Mouse (Mus musculus): Measurements from ENCODE around the gene Zfp277.

Zfp277 gene

GRCm38 (mm10) chr12:40378621-40379537 is 66.8 kb downstream of the Zfp277 start:
- no peak for DNase-seq (ENCODE audit: inconsistent ontology term)

- no peak for DNase-seq (ENCODE audit: inconsistent ontology term)
These were observed 93.8 kb downstream of the Zfp277 start for GRCm38 (mm10) chr12:40351879-40352278.

DNA sequence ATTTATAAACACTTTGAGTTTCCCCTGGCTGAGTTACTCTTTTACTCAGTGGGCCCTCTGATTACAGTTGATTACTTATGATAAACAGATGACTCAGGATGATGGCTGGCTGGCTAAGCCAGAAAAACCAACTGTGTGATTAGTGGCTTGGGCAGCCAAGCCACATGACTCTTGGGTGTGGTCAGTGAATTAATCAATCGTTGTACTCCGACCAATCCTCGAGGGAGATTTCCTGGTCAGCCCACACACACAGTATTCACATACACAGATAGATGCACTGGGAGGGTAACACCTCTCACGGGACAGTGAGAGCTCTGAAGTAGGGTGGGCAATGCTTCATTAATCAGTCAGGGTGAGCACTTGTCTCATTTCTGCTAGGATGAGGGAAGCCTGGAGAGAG is 97.5 kb downstream of the Zfp277 start:
- peak; percentile 29 for DNase-seq (ENCODE audit: inconsistent ontology term)

DNA sequence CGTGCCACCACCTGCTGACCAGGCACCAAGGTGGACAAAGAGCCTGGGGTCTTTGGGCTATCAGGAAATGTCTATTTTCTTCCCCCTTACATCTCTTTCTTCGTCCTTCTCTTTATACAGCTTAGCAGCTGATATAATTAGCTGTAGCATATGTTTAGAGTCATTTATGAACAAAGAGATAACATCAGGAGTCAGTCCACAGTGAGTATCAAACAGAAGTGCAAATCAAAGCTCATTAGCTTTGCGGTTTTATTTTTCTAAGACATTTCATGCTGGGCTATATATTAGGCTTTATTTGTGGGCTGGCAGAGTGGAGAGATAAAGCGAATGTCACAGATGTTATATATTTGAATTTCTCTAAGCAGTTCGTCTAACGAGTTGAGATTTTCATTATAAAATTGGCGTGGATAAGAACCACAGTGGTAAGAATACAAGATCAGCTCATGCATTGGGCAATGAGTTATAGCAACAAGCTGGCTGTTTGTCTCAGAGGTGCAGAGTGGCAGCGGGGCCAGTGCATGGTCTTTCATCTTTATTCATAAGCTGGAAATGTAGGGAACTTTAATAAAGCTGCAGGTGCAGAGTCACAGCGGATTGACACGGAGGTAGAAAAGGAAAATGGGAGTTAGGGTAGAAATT is 98.5 kb downstream of the Zfp277 start:
- DNase-seq (ENCODE audit: inconsistent ontology term) = no peak

DNA sequence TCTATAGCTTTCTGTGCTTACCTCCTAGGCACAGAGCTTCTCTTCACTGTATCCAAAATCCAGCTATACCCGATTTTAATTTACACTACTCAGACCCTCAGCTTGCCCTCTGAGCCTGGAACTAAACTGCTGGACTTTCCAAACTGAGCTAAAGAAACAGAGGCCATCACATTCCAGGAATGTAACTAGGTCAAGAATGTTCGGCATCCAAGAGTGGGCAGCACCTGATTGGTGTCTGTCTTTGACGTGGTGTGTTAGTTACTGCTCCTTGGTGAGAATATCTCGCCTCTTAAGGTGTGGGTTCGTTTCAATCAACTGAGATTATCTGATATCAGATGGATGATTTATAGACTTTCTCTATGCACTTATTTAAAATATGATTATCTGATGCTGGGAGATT is 104.3 kb downstream of the Zfp277 start:
- peak; percentile 83 for DNase-seq (ENCODE audit: inconsistent ontology term)

DNA sequence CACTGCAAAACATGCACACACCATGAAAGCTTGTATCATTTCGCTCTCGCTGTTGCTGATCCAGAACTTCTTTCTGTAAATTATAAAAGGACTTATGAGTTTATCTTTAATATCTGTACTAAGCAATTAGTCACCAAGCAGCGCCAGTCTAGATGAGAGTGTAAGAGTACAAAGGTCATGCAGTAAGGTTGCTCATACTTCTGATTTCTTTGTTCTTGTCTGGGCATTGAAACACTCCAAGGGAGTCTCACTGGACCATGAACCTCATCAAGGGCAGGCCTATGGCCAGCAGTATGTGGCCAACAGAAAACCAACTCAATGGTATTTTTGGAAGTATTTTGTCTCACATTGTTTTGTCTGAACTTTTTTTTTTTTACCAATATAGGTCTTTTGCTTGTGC is 110.4 kb downstream of the Zfp277 start:
- DNase-seq (ENCODE audit: inconsistent ontology term) = peak; percentile 38

DNA sequence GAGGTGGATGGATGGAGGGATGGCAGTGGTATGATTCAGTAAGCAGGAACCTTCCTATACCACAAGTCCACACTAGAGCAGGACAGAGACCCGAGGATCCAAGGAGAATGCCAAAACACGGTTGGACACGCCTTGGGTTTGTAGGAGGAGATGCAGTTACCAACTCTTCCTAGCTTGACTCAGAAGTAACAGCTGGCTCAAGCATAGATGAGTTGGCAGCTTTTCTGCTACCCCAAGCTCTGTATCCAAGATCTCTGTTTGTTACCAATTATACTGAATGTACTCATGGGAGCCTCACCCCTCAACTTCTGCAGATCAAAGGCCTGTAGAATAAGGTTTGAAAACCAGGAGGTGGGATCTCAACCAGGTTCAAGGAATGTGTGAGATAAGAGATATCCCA is 114.2 kb downstream of the Zfp277 start:
- DNase-seq (ENCODE audit: inconsistent ontology term) = no peak

- DNase-seq (ENCODE audit: inconsistent ontology term) = peak; percentile 63
These were observed 118.6 kb downstream of the Zfp277 start for GRCm38 (mm10) chr12:40327012-40327660.

GRCm38 (mm10) chr12:40325582-40325981 is 120.1 kb downstream of the Zfp277 start:
- peak; percentile 29 for DNase-seq (ENCODE audit: inconsistent ontology term)

GRCm38 (mm10) chr12:40324819-40325218 is 120.9 kb downstream of the Zfp277 start:
- peak; percentile 93 for DNase-seq (ENCODE audit: inconsistent ontology term)

- no peak for DNase-seq (ENCODE audit: inconsistent ontology term)
These were observed 130.6 kb downstream of the Zfp277 start for GRCm38 (mm10) chr12:40315146-40315545.

DNA sequence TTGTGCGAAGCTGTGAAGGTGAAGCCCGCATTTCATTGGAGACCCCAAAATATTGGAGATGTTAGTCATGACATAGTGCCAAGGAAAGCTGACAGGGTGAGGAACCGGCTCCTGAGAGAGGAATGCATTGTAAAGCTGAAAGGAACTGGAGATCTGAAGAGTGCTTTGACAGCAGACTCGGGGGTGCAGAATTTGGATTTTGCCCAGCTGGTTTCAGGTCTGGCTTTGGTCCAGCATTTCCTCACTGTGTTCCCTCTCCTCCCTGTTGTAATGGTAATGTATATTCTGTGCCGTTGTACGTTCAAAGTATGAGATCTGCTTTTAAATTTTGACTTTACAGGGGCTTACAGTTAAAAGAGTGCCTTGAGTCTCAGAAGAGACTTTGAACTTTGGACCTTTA is 141.7 kb downstream of the Zfp277 start:
- no peak for DNase-seq (ENCODE audit: inconsistent ontology term)

- no peak for DNase-seq (ENCODE audit: inconsistent ontology term)
These were observed 147.1 kb downstream of the Zfp277 start for GRCm38 (mm10) chr12:40298636-40299035.

GRCm38 (mm10) chr12:40286539-40286938 is 159.2 kb downstream of the Zfp277 start:
- DNase-seq (ENCODE audit: inconsistent ontology term) = no peak

DNA sequence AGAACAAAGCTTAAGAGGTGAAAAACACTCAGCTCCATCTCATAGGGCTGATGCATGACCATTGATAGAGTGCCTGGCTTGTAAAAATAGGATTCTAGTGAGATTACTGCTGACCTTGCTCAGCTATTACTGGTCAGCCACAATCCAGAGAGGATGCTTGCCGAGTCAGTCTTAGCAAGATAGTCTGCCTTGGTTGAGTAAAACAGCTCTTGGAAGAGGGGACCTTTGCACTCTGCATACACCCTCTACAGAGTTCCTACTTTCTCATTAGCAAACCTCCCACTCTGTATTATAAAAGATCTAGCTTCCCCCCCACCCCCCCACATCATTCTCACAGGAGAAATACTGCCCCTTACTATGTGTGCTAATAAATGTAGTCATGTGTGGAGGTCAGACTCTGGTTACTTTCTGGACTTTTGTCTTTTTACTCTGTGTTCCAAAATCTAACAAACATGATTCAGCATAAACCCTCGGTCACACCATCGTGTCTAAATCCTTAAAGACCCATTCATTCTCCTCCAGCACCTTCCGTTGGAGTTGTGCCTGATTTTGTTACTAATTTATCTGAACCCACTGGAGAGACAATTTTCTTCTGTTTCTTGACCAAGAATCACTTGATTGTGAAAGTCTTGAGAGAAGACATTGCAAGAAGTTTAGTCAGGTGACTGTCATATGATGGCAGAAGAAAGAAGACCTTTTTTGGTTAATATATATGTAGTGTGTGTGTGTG is 164.9 kb downstream of the Zfp277 start:
- no peak for DNase-seq (ENCODE audit: inconsistent ontology term)

GRCm38 (mm10) chr12:40277581-40277980 is 168.1 kb downstream of the Zfp277 start:
- DNase-seq (ENCODE audit: inconsistent ontology term) = no peak

- DNase-seq (ENCODE audit: inconsistent ontology term) = peak; percentile 50
These were observed 170.8 kb downstream of the Zfp277 start for GRCm38 (mm10) chr12:40274931-40275330.

GRCm38 (mm10) chr12:40273339-40273738 is 172.4 kb downstream of the Zfp277 start:
- no peak for DNase-seq (ENCODE audit: inconsistent ontology term)

DNA sequence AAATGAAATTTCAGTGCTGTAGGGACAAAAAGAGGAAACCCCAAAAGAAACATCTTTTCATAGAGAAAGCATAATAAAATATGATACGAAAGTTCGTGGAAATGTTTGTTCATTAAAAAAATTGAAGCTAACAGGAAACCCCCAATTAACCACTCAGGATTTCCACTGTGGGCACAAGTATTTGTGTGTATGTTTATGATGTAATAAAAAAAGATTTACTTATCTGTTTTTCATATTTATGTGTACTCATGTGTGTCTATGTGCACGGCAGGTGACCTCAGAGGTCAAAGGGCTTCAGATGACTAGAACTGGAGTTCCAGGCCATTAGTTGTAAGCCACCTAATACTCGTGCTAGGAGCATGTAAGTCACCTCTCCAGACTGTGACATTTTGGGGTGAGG is 173.0 kb downstream of the Zfp277 start:
- no peak for DNase-seq (ENCODE audit: inconsistent ontology term)

DNA sequence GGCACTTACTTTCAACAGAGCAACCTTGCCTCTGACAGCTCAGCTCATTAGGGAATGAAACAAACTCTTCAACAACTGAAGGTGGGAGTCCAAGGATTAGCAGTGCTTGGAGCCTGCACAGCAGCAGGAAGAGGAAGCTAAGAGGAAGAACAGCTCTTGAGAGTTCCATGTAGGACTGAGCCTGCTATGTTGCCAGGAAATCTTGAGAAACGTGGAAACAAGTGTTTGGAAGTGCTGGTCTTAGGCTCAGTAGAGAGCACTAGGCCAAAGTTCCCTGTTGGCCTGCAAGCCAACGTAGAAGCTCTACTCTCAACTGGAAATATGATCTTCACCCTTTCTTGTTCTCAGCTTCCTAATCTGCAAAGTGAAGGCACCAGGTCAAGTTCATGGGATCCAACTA is 177.4 kb downstream of the Zfp277 start:
- no peak for DNase-seq (ENCODE audit: inconsistent ontology term)
